Mouse (Mus musculus) effector memory CD4-positive, alpha-beta T cell, adult 5 months (primary cell): ENCODE measurements around the gene Foxi3. TPM values are rescaled to one million over a fixed set of nuclear protein-coding genes. Genes with fewer than 3 reads are reported as not detected.

ENCODE experiments used
- polyA plus RNA-seq: library from polyadenylated mRNA; unstranded; fragments of 100-300 nt; shearing (Covaris generic); gene quantifications from one replicate; pipeline ENCODE4 v1.2.1, GENCODE M21; 2017

The Foxi3 gene
- not detected for polyA plus RNA-seq

GRCm38 (mm10) chr6:70956285-70956912 lies at the start of gene Foxi3:
Gene Foxi3 (plus strand): TSS chr6:70956531.

GRCm38 (mm10) chr6:70918827-70919226 lies 37.5 kb upstream of the Foxi3 start, which contains the start of gene Tex37:
Gene Tex37 (minus strand): TSS chr6:70918927.

Other genes with a start within 250 kb of the Foxi3 start
- 4.7 TPM for gene Rpia, start 164.3 kb upstream of the Foxi3 start, polyA plus RNA-seq
- 22.2 TPM for gene Eif2ak3, start 112.0 kb upstream of the Foxi3 start, polyA plus RNA-seq
- gene Tex37, start 37.6 kb upstream of the Foxi3 start, polyA plus RNA-seq = not detected
- gene Thnsl2, start 187.9 kb downstream of the Foxi3 start, polyA plus RNA-seq = 1.4 TPM
- not detected for gene Fabp1, start 243.3 kb downstream of the Foxi3 start, polyA plus RNA-seq